Mouse (Mus musculus): ENCODE data around the gene Slc17a8.
A peak's percentile ranks its signal among the peaks of the same experiment; 100 is the strongest.
"Not testable (repeated sequence)": the region's sequence is repeated elsewhere in the genome, so short reads cannot be mapped to it uniquely, and the experiment has no call there.

Slc17a8 gene

GRCm38 (mm10) chr10:89621129-89621528, at the start of gene Slc17a8:
Slc17a8 (minus strand) TSS chr10:89621253.
- DNase-seq (ENCODE audit: low spot score): peak; percentile 22

GRCm38 (mm10) chr10:89670371-89670770, 49.3 kb upstream of the Slc17a8 start:
- DNase-seq (ENCODE audit: low spot score): not testable (repeated sequence)

DNA sequence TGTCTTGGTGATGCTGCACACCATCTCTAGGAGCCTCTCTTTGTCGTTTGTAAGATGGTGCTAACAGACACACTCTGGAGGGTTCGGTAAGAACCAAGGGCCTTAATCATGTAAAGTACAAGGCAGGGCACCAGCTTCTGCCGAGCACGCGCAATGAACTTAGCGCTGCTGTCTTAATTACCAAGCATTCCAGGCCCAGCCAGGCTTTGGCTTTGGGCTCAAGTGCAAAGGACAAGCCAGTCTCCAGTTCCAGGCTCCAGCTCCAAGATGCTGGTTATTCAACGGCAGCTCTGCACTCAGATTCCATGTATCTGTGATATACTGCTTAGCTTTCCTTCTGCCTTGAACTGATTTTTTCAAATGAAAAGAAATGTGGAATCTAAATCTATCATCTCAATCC, 46.5 kb upstream of the Slc17a8 start:
- no peak for DNase-seq (ENCODE audit: low spot score)

GRCm38 (mm10) chr10:89665679-89666078, 44.6 kb upstream of the Slc17a8 start:
- no peak for DNase-seq (ENCODE audit: low spot score)

DNA sequence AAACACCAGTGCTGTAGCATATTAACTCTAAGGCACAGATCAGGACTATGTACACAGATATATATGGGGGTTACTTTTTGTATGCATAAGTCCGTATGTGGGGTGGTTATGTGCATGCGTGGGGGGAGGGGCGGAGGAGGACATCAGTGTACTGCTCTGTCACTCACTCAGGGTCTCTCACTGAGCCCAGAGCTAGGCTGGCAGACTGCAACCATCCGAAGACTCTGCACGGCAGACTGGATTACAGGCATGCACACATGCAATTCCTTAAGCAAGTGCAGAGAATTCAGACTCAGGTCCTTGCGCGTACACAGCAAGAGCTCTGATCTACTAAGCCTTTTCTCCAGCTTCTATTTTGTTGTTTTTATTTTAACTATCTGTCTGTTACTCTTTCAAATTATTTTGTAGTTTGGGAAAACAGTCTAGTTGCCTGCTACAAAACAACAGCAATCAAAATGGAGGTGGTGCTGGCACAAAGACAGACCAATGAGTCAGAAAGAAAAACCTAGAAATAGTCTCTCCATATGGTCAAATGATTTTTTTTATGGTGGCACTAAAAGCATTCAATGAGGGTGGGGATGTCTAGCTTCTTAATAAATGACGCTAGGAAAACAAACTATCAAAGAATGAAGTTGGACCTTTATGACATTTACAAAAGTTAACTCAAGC, 44.1 kb upstream of the Slc17a8 start:
- no peak for DNase-seq (ENCODE audit: low spot score)

DNA sequence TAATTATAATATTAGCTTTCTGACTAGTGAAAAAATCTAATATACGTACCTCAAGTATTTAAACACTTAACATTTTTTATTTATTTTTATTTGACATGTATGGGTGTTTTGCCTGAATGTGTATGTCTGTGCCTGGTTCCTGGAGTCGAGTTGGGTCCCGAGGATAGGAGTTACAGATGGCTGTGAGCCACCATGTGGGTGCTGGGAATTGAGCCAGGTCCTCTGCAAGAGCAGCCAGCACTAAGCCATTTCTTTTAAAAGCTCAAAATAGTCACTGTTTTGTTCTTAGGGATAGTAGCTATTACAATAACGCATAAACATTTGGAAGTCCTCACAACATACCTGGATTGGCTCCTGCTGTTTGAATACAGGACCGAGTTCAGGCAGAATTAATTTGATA, 35.3 kb upstream of the Slc17a8 start:
- DNase-seq (ENCODE audit: low spot score): no peak

- no peak for DNase-seq (ENCODE audit: low spot score)
Observed at GRCm38 (mm10) chr10:89652912-89653311, 31.9 kb upstream of the Slc17a8 start.

DNA sequence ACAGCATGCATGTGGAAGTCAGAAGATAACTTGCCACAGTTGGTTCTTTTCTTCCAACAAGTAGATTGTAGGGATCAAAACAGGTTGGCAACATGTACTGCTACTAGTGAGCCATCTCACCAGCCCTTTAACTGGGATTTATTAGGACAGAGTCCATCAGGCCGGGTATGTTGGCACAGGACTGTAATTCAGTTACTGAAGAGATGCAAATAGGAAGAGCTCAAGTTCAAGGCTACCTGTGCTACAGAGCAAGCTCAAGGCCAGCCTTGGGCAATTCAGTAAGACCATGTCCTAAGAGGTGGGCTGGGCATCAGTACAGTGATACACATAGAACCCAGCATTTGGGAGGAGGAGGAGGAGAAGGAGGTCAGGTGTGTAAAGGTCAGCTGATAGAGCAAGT, 30.6 kb upstream of the Slc17a8 start:
- DNase-seq (ENCODE audit: low spot score): no peak

DNA sequence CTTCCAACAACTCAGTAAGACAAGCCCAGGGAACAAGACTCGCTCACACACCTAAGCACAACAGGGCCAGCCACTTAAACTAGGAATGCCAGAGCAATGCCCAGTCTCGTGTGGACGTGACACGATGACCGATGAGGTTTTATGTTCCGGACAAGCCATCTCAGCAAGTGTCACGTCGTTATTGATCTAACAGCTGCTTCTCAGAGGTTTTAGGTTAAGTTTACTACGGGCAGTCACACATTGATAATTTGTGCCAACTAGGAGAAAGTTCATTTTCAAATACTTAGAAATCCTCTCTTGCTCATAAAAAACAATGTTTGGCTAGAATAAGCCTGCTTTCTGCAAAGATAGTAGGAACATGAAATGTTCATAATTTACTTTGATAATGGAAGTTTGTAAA, 25.9 kb upstream of the Slc17a8 start:
- DNase-seq (ENCODE audit: low spot score): no peak

- DNase-seq (ENCODE audit: low spot score): no peak
Observed at GRCm38 (mm10) chr10:89637001-89637400, 15.9 kb upstream of the Slc17a8 start.

DNA sequence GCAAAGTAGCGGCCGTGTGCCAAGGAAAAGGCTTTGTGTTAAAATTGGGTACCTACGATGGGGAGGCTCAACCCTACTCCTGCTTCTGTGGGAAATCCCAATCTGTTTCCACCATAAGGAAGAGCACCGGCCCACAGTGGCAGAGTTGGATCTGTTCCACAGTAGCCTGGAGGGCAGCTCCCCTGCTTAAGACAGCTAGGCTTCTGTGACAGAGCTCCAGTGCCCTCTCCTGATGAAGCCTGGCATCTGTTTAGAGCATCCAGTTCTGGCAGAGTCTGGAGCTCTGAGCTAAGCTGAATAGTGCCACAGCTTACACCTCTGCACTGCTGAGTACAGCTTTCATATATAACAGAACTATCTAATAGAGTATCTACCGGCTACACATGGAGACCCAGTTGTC, 14.0 kb upstream of the Slc17a8 start:
- peak; percentile 29 for DNase-seq (ENCODE audit: low spot score)

- DNase-seq (ENCODE audit: low spot score): no peak
Observed at GRCm38 (mm10) chr10:89633736-89634426, 12.8 kb upstream of the Slc17a8 start.

GRCm38 (mm10) chr10:89633121-89633520, 12.1 kb upstream of the Slc17a8 start:
- DNase-seq (ENCODE audit: low spot score): no peak

GRCm38 (mm10) chr10:89631831-89632230, 10.8 kb upstream of the Slc17a8 start:
- DNase-seq (ENCODE audit: low spot score): no peak

DNA sequence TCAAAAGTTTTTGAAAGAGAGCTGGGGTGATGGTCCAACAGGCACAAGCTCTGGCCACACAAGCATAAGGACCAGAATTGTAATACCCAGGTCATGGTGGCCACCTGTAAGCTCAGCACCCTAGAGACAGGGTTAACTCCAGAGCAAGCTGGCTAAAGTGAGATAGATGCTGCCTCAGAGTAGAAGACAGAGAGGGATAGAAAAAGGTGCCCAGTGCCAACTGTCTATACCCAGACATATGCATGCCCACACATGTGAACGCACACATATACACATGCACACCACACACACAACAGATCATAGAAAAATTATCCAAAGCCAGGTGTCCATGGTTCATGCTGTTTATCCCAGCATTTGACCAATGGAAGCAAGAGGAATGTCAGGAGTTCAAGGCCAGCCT, 9.5 kb upstream of the Slc17a8 start:
- DNase-seq (ENCODE audit: low spot score): no peak

GRCm38 (mm10) chr10:89630052-89630451, 9.0 kb upstream of the Slc17a8 start:
- DNase-seq (ENCODE audit: low spot score): peak; percentile 91

DNA sequence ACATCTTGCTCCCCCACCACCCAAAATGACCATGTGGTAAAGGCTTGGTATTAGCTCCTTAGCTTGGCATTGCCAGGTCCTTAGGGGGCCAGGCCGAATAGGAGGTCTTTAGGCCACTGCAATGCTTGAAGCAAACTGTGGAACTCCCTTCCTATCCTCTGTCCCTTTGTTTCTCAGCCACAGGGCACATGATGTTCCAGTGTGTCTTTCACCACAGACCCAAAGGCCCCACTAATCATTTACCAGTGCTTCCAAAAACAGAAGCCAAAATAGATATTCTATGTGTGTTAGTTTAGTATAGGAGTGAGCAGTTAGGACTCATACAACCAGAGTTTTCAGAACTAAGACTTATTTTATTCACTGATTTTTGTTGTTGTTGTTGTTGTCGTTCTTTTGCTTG, 5.7 kb upstream of the Slc17a8 start:
- DNase-seq (ENCODE audit: low spot score): no peak

DNA sequence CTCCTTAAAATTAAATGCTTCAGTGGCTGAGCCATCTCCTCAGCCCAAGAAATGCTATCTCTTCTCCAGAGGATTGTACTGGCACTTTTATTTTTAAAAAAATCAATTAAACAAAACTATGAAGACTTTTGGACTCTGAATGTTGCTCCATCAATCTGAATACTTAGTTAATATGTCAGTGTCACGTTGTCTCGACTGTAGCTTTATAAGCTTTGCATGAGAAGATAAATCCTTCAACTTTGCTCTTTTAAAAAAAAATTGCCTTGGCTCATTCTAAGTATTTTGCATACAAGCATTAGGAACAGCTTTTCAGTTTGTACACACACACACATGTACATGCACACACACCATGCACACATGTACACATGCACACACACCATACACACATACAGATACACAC, 3.1 kb upstream of the Slc17a8 start:
- DNase-seq (ENCODE audit: low spot score): no peak

GRCm38 (mm10) chr10:89599311-89599710, 21.7 kb downstream of the Slc17a8 start:
- no peak for DNase-seq (ENCODE audit: low spot score)

- no peak for DNase-seq (ENCODE audit: low spot score)
Observed at GRCm38 (mm10) chr10:89597275-89597674, 23.8 kb downstream of the Slc17a8 start.

DNA sequence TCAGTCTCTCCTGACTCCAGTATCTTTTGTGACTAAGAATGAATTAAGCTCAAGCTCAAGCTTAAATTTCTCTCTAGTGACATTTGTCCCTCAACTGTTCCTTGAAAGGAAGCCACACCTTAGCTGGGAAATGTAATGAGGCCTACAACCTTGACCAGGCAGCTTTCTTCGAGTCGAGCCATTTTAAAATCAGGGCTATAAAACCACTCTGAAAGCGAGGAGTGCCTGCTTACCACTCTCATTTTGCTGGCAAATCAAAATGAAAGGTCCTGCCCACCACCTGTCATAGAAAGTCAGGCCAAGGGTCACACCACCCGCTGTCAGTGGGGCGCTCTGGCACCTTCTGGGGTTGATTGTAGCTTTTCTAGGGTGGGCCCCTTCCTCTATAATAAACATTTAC, 25.1 kb downstream of the Slc17a8 start:
- DNase-seq (ENCODE audit: low spot score): no peak

DNA sequence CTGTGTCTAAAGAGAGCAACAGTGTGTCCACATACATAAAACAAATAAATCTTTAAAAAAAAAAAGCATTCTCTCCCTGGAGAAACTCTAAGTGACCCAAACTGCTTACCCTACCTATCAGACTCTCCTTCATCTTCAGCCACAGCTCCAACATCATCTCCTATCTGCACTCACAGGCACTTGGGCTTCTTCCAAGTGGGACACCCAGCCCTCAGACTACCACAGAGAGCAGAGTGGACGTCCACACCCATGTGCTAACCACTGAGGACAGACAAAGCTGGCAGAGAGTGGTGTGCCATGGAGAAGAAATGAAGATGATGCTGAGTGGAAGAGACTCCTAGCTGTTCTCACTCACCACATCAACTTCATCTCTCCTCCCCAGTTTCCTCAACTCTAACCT, 25.5 kb downstream of the Slc17a8 start:
- no peak for DNase-seq (ENCODE audit: low spot score)

- DNase-seq (ENCODE audit: low spot score): no peak
Observed at GRCm38 (mm10) chr10:89594309-89594708, 26.7 kb downstream of the Slc17a8 start.

DNA sequence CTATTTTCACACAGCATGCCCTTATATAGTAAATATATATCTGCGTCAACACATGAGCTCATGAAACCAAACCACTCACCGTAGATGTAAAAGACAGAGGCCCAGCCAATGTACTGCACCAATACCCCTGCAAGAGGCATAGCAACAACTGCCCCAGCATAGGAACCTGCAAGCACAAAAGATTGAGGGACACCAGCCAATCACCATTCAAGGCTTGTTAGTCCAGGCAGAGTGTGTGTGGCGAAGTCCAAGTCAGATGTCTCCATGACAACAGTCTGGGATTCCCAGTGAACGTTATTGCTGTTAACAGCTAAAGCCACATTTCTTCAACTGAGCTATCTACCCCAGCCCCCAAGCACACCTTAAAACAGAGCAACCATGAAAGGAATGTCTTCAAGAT, 28.3 kb downstream of the Slc17a8 start:
- DNase-seq (ENCODE audit: low spot score): peak; percentile 2

Data from retina, embryonic 14.5 days (tissue).